Mouse (Mus musculus): ENCODE results near the gene Gaa.

DNA sequence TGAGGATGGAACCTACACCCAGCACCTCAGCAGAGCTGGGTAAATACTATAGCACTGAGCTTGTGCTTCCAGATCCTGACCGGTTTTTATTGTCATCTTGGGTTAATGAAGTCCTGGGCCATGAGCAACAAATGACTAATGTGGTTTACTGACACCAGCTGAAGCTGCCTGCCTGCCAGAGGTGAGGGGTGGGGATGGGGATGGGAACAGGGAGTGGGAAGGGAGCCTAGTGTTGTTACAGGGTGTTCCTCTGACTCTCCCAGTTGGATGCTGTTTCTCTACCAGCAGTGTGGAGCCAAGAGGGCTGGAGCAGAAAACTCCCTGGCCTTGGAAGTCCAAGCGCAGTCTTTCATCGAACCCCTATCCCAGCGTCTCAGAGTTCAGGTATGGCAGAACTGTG lies 49.0 kb downstream of the Gaa start:
- TF ChIP-seq CTCF (IDR thresholded peaks at IDR 0.05; ENCODE audit: insufficient read depth, low read depth, low read length) (no peak), POLR2A (IDR thresholded peaks at IDR 0.05; ENCODE audit: insufficient read depth, low read depth, low read length) (no peak)

All from olfactory bulb, adult 2 months (tissue).